Mouse (Mus musculus): ENCODE measurements around the gene Rab22a.

DNA sequence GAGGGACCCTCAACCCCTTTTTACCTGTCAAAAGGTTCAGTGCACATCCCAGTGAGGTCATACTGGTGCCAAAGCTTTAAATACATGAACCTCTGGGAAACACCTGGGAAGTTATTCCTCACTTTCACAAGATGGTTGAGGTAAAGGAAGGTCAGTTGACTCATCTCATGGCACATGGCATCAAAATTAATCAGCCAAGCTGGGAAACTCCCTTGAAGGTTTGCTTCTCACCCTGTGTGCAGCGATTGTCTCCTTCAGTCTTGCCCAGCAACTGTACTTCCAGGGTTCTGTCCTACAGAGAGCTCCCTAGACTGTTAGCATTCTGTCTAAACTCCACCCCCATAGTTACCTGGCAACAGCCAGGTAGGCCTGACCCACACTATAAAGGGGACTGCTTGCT, 20.6 kb downstream of the Rab22a start:
- TF ChIP-seq CTCF (conservative IDR thresholded peaks at IDR 0.05; ENCODE audit: low read length) (no peak), NANOG (IDR thresholded peaks at IDR 0.05; ENCODE audit: borderline replicate concordance, low read length) (no peak), POU5F1 (IDR thresholded peaks at IDR 0.05; ENCODE audit: borderline replicate concordance, low read length) (no peak)

Data from E14TG2a.4 (cell line).